Mouse (Mus musculus) lung, adult 2 months (tissue): ENCODE measurements around the gene Plxnd1.

ENCODE experiments used
- CTCF ChIP-seq: fragments of 200-500 bp; IDR thresholded peaks from 2 replicates; pipeline ENCODE4 v1.5.1; 2011; ENCODE audit warnings: mild to moderate bottlenecking, low read length, control low read depth; ENCODE audit not compliant: insufficient read depth
- POLR2A ChIP-seq: fragments of 200-500 bp; IDR thresholded peaks from 2 replicates; pipeline ENCODE4 v1.6.1; 2011; ENCODE audit warnings: low read depth, mild to moderate bottlenecking, control low read depth, low read length, borderline replicate concordance; ENCODE audit errors: extremely low read depth

GRCm38 (mm10) chr6:115994877-115995520 is at the start of gene Plxnd1:
- peak; percentile 89; the same call in 1 of the 2 replicates for TF ChIP-seq POLR2A
- TF ChIP-seq CTCF, result no peak
